Mouse (Mus musculus) heart, embryonic 10.5 days (tissue): ENCODE results near the gene Tmem52. TPM values are rescaled to one million over a fixed set of nuclear protein-coding genes. Genes with fewer than 3 reads are reported as not detected.
A peak's percentile ranks its signal among the peaks of the same experiment; 100 is the strongest.
"Not testable (repeated sequence)": the region's sequence is repeated elsewhere in the genome, so short reads cannot be mapped to it uniquely, and the experiment has no call there.

Experiments
- DNase-seq: peaks from one replicate; pipeline ENCODE4 v3.0.0-alpha.2; 2017; ENCODE audit warnings: low spot score
- H3K27ac ChIP-seq: fragments of 300-500 bp; sonication (generic); 2 replicates; pipeline ENCODE4 v1.5.1; 2016; ENCODE audit warnings: mild to moderate bottlenecking
- H3K27me3 ChIP-seq: fragments of 300-500 bp; sonication (generic); 2 replicates; pipeline ENCODE4 v1.6.1; 2016; ENCODE audit warnings: mild to moderate bottlenecking; ENCODE audit not compliant: poor library complexity, insufficient read depth, severe bottlenecking
- H3K36me3 ChIP-seq: fragments of 300-500 bp; sonication (generic); 2 replicates; pipeline ENCODE4 v1.6.1; 2016; ENCODE audit warnings: mild to moderate bottlenecking, moderate library complexity
- H3K4me1 ChIP-seq: fragments of 300-500 bp; sonication (generic); 2 replicates; pipeline ENCODE4 v1.6.1; 2016; ENCODE audit warnings: mild to moderate bottlenecking
- H3K4me3 ChIP-seq: fragments of 300-500 bp; sonication (generic); 2 replicates; pipeline ENCODE4 v1.5.1; 2016; ENCODE audit warnings: mild to moderate bottlenecking, moderate library complexity
- H3K9me3 ChIP-seq: fragments of 300-500 bp; sonication (generic); 2 replicates; pipeline ENCODE4 v1.6.1; 2016; ENCODE audit warnings: mild to moderate bottlenecking, moderate library complexity
- WGBS: fragments of 180-500 bp; shearing (Covaris S2); methylation state at CpG from one replicate; pipeline ENCODE4 v1.1.7; 2016; 5-methylcytosine and 5-hydroxymethylcytosine counted together
- polyA plus RNA-seq: library from polyadenylated mRNA; unstranded; fragments of >200 nt; fragmentation: Nextera tagmentation; extraction: Ambion mirVana; gene quantifications from 2 replicates; pipeline ENCODE4 v1.2.1, GENCODE M21; 2016

Gene Tmem52
- polyA plus RNA-seq = not detected in 2 replicates

DNA sequence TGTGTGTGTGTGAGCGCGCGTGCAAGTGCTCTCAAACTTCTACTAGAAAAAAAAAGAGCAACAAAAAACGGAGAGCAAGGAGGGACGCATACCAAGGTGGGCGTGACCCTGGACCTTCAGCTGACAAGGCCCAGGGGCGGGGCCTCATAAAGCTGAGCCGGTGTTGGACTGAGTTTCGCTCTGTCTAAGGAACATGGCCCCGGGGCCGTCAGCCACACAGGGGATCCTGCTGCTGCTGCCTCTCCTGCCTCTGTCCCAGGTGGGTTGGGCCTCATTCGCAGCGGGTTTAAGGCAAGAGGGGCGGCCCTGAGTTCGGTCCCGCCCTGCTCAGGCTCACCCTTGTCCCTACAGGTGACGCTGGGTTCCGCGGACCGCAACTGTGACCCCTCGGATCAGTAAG, at the start of gene Tmem52:
Tmem52 (plus strand) TSS at position 163 of the 400 bp plus-strand sequence.
- Histone ChIP-seq H3K4me3 (peak within 1 kb of the TSS; percentile 54), H3K36me3 (no peaks in the 10 kb centered on the region), H3K27me3 (peaks cover 79% of the 10 kb centered on the region), H3K9me3 (no peaks in the 10 kb centered on the region), H3K27ac (no peak within 1 kb of the TSS), H3K4me1 (peaks cover 18% of the 10 kb centered on the region)
- 11% methylated on average over 21 of the region's 21 CpGs for WGBS
- no peak for DNase-seq

- Histone ChIP-seq H3K27me3 (no peaks in the 10 kb centered on the region), H3K4me3 (no peak overlapping the region), H3K9me3 (no peaks in the 10 kb centered on the region), H3K27ac (no peak overlapping the region), H3K4me1 (no peaks in the 10 kb centered on the region), H3K36me3 (no peaks in the 10 kb centered on the region)
- 79% methylated on average over 3 of the region's 3 CpGs for WGBS
- DNase-seq = no peak
Measured at GRCm38 (mm10) chr4:155420137-155420536, 48.8 kb upstream of the Tmem52 start.

DNA sequence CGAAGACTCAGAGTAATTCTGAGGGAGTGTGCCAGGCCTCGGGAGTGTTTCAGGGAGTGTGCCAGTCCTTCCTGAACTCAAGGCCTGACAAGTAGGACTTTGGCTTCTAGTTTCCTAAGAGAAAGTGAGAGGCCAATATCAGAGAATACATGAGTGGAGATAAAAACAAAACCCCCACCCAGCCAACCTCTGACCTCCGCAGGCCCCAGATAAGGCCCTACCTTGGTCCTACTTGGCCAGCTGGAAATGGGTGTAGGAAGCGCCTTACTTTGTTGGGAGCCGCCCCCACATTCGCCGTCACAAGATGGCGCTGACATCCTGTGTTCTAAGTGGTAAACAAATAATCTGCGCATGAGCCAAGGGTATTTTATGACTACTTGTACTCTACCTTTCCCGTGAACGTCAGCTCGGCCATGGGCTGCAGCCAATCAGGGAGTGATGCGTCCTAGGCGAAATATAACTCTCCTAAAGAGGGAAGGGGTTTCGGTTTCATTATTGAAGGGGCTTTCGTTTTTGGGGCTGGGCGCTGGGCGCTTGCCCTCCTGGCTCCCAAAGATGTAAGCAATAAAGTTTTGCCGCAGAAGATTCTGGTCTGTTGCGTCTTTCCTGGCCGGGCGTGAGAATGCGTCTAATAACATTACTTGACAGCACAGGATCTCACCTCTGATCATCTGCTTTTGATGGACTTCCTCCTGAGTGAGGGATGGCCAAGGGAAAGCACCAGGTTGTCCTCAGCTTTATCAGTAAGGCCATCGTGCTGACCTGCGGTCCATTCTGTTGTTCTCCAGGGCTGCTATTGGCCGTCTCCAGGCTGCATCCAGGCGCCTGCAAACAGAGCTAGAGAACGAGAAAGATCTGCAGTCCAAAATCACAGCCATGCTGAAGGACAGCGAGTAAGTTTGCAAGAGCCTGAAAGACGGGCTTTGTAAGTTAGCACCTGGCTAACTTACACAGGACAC, 47.2 kb upstream of the Tmem52 start:
- not testable (repeated sequence) for H3K27ac ChIP-seq, H3K4me3 ChIP-seq, H3K4me1 ChIP-seq, H3K9me3 ChIP-seq, H3K27me3 ChIP-seq, H3K36me3 ChIP-seq, DNase-seq
- WGBS = 75% methylated on average over 21 of the region's 30 CpGs

DNA sequence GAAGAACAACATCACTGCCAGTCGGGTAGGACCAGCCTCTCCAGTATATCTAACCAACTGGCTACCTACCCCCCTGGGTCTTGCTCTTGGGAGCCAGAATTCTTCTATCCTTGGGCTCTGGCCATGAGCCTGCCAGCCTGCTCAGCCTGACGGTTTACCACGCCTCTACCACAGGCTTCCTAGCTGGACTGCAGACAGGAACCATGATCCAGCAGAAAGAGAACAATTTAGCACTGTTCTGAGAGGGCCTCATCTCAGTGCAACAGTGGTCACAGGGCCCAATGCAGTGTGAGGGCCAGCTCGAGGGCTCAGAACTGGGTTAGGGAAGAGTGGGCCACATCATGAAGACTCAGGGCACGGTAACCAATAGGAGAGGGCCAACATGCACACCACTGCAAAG, 44.9 kb upstream of the Tmem52 start:
- Histone ChIP-seq H3K27ac (no peak overlapping the region), H3K4me3 (no peak overlapping the region), H3K27me3 (no peaks in the 10 kb centered on the region; the same call in 1 of the 2 replicates), H3K9me3 (no peaks in the 10 kb centered on the region), H3K4me1 (no peaks in the 10 kb centered on the region), H3K36me3 (no peaks in the 10 kb centered on the region)
- WGBS = 78% methylated on average over 5 of the region's 5 CpGs
- DNase-seq = no peak

DNA sequence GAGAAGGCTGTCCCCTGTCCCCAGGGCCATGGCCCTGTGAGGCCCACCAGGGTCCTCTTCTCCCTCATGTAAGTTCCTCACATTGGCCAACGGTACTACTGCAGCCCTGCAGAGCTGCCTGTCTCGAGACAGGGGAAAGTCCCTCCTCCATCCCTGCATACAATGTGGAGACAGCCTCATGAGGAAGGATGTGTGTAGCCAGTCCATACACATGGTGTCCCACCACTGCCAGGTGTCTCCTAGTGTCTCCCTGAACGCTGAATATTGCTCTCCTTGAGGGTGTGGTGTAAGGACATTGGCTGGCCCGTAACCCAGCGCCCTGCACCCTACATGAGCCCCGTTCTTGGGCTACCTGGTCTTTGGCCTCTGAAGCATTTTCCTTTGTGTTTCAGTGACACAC, 42.6 kb upstream of the Tmem52 start:
- Histone ChIP-seq H3K4me3 (no peak overlapping the region), H3K27me3 (no peaks in the 10 kb centered on the region; the same call in 1 of the 2 replicates), H3K36me3 (no peaks in the 10 kb centered on the region), H3K27ac (0 out of 2 replicates have a peak overlapping the region, but pooled peaks have one; percentile 42), H3K4me1 (no peaks in the 10 kb centered on the region), H3K9me3 (no peaks in the 10 kb centered on the region)
- 77% methylated on average over 6 of the region's 6 CpGs for WGBS
- DNase-seq = no peak

DNA sequence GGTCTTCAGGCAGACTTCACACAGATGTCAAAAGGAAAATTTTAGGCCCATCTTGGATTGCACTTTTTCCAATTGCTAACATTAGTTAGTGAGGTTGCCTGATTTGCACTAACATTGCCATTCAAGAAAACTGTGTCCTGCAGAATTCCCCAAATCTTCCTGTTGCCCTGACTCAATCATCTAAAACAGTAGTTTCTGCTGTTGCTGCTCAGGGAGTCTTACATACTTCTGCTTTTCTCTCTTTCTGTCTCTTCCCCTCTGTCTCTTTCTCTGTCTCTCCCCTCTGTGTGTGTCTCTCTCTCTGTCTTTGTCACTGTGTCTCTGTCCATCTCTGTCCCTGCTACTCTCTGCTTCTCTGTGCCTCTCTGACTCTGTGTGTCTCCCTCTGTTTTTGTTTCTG, 40.5 kb upstream of the Tmem52 start:
- Histone ChIP-seq H3K4me3 (no peak overlapping the region), H3K27me3 (no peaks in the 10 kb centered on the region; the same call in 1 of the 2 replicates), H3K9me3 (no peaks in the 10 kb centered on the region), H3K27ac (no peak overlapping the region), H3K36me3 (no peaks in the 10 kb centered on the region), H3K4me1 (no peaks in the 10 kb centered on the region)
- DNase-seq = no peak

- Histone ChIP-seq H3K4me1 (no peaks in the 10 kb centered on the region), H3K27ac (no peak overlapping the region), H3K9me3 (no peaks in the 10 kb centered on the region), H3K4me3 (no peak overlapping the region), H3K27me3 (no peaks in the 10 kb centered on the region; the same call in 1 of the 2 replicates), H3K36me3 (no peaks in the 10 kb centered on the region)
- DNase-seq = no peak
- 68% methylated on average over 3 of the region's 3 CpGs for WGBS
Measured at GRCm38 (mm10) chr4:155429202-155429601, 39.7 kb upstream of the Tmem52 start.

- no peak overlapping the region for H3K27ac ChIP-seq
- no peaks in the 10 kb centered on the region for H3K4me1 ChIP-seq
- no peak for DNase-seq
- no peaks in the 10 kb centered on the region for H3K27me3 ChIP-seq
- no peaks in the 10 kb centered on the region for H3K36me3 ChIP-seq
- H3K4me3 ChIP-seq = no peak overlapping the region
- WGBS = 80% methylated on average over 6 of the region's 6 CpGs
- no peaks in the 10 kb centered on the region for H3K9me3 ChIP-seq
Measured at GRCm38 (mm10) chr4:155432358-155432757, 36.6 kb upstream of the Tmem52 start.

GRCm38 (mm10) chr4:155433993-155434392, 34.9 kb upstream of the Tmem52 start:
- H3K27me3 ChIP-seq = no peaks in the 10 kb centered on the region
- WGBS = 67% methylated on average over 5 of the region's 5 CpGs

DNA sequence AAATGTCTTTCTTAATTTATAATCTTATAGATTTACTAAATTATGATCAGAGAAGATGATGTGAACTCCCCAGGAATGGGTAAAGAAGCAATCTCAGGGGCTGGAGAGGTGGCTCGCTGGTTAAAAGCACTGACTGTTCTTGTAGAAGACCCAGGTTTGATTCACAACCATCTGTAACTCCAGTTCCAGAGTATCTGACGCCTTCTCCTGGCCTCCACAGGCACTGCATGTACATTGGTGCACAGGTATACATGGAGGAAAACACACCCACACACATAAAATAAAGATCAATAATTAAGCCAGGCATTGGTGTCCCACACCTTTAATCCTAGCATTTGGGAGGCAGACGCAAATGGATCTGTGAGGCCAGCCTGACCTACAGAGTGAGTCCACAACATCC, 26.1 kb upstream of the Tmem52 start:
- no peaks in the 10 kb centered on the region for H3K36me3 ChIP-seq
- DNase-seq = no peak
- 66% methylated on average over 3 of the region's 3 CpGs for WGBS
- no peak overlapping the region for H3K27ac ChIP-seq
- H3K9me3 ChIP-seq = no peaks in the 10 kb centered on the region
- no peaks in the 10 kb centered on the region for H3K4me1 ChIP-seq
- no peaks in the 10 kb centered on the region for H3K27me3 ChIP-seq
- no peak overlapping the region for H3K4me3 ChIP-seq

More at GRCm38 (mm10) chr4:155433993-155434392, 34.9 kb upstream of the Tmem52 start:
- Histone ChIP-seq H3K9me3 (no peaks in the 10 kb centered on the region), H3K4me1 (no peaks in the 10 kb centered on the region), H3K4me3 (no peak overlapping the region), H3K36me3 (no peaks in the 10 kb centered on the region), H3K27ac (no peak overlapping the region)
- no peak for DNase-seq

DNA sequence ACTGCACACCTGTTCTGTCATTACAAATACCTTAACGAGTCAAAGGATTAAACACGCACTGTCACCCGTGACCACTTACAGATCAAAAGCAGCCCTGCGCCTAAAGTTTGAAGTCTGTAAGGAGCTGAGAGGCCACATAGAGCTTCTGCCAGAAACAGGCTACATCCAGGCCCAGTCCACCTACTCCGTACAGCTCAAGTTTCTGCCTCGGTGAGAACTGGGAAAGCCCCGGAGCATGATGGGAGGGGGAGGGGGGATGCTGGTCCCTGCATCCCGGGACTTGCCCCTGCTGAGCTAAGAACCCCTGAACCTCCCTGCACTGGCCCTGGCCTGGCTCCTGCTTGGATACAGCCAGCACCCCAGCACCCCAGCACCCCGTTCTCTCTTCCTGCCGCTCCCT, 17.3 kb upstream of the Tmem52 start:
- Histone ChIP-seq H3K4me3 (no peak overlapping the region), H3K4me1 (peaks cover 4% of the 10 kb centered on the region), H3K36me3 (no peaks in the 10 kb centered on the region), H3K27ac (no peak overlapping the region), H3K9me3 (no peaks in the 10 kb centered on the region), H3K27me3 (no peaks in the 10 kb centered on the region)
- whole genome bisulfite sequencing = 35% methylated on average over 10 of the region's 10 CpGs
- no peak for DNase-seq

- Histone ChIP-seq H3K4me3 (no peak overlapping the region), H3K4me1 (no peaks in the 10 kb centered on the region), H3K36me3 (no peaks in the 10 kb centered on the region), H3K27me3 (peaks cover 25% of the 10 kb centered on the region), H3K9me3 (no peaks in the 10 kb centered on the region), H3K27ac (no peak overlapping the region)
- no peak for DNase-seq
- 74% methylated on average over 5 of the region's 5 CpGs for WGBS
Measured at GRCm38 (mm10) chr4:155458575-155458974, 10.3 kb upstream of the Tmem52 start.

DNA sequence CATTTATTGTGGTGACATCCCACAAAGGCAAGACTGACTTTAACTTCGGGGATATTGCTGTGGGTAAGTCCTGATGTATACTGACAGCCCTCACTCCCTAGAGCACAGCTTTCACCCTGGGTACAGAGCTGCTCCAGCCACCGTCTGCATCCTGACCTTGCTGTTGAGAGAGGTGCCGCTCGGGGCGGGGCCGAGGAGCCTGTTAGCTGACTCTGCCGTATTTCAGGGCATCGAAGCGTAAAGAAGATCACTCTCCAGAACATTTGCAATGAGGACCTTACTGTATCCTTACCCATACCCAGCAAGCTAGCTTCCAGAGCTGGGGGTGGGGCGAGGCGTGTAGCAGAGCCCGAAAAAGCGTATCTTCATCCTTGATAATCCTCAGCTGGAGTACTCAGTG, 5.9 kb upstream of the Tmem52 start:
- Histone ChIP-seq H3K4me1 (no peaks in the 10 kb centered on the region), H3K36me3 (no peaks in the 10 kb centered on the region), H3K9me3 (no peaks in the 10 kb centered on the region), H3K27ac (no peak overlapping the region), H3K4me3 (no peak overlapping the region), H3K27me3 (peaks cover 54% of the 10 kb centered on the region)
- no peak for DNase-seq
- 74% methylated on average over 13 of the region's 13 CpGs for WGBS
